In genomic region chr10:18328331-18328908, GRCm38 (mm10) we compare ENCODE assay signal across 11 mouse cellular contexts. TPM values are rescaled to one million over a fixed set of nuclear protein-coding genes. Genes with fewer than 3 reads are reported as not detected.
DNase-seq lines count a peak whose midpoint lies in the region; ATAC-seq and TF ChIP-seq lines count a peak whose summit lies in the region.
"Had no signal": no experiment of that assay in that cellular context is flagged by ENCODE, and none has a peak within 500 bp of the region (broad histone marks: within the 10 kb centered on the region; RNA-seq: fewer than 3 reads in every experiment).

No protein-coding gene starts in this region.

- no peak overlapping the region for H3K4me3 ChIP-seq in forebrain, embryonic 10.5 days
- H3K4me3 ChIP-seq in forebrain, embryonic 11.5 days (ENCODE audit: low read depth, low read length): no peak overlapping the region
- H3K4me3 ChIP-seq in intestine, embryonic 14.5 days (ENCODE audit: low read depth, low read length): no peak overlapping the region
- H3K4me3 ChIP-seq in intestine, postnatal 0 days (ENCODE audit: low read depth, low read length): no peak overlapping the region
- H3K4me3 ChIP-seq in hindbrain, embryonic 14.5 days (replicated peaks; ENCODE audit: low read length): no peak overlapping the region
- H3K4me3 ChIP-seq in midbrain, embryonic 16.5 days (ENCODE audit: low read depth, low read length): no peak overlapping the region

- no peak for DNase-seq in forebrain, embryonic 10.5 days (ENCODE audit: extremely low spot score, low spot score)
- DNase-seq in forebrain, embryonic 11.5 days (ENCODE audit: low spot score): no peak
- DNase-seq in intestine, embryonic 14.5 days (ENCODE audit: low spot score): no peak
- no peak for DNase-seq in hindbrain, embryonic 14.5 days (ENCODE audit: low spot score)
- no peak for DNase-seq in embryo, embryonic 11 days
- no peak for DNase-seq in layer of hippocampus, postnatal 25 days (ENCODE audit: extremely low spot score in 1 of 2, low spot score in 1 of 2)
- DNase-seq: cerebellum, adult 2 months; kidney, adult 18-20 months; thymus, postnatal 25 days had no signal

- H3K4me2 ChIP-seq in forebrain, embryonic 11.5 days (ENCODE audit: low read depth, low read length, severe bottlenecking): no peak overlapping the region
- no peak overlapping the region for H3K4me2 ChIP-seq in intestine, embryonic 14.5 days (ENCODE audit: low read length)
- H3K4me2 ChIP-seq in intestine, postnatal 0 days (replicated peaks; ENCODE audit: low read depth): no peak overlapping the region
- 0 out of 2 replicates have a peak overlapping the region, but pooled peaks have one; percentile 51 for H3K4me2 ChIP-seq in hindbrain, embryonic 14.5 days (replicated peaks)
- peak overlapping the region; percentile 74; the same call in 1 of the 2 replicates for H3K4me2 ChIP-seq in midbrain, embryonic 16.5 days (ENCODE audit: low read length)

- no peak for ATAC-seq in forebrain, embryonic 11.5 days (replicated peaks; ENCODE audit: low FRiP score)
- ATAC-seq in intestine, embryonic 14.5 days (replicated peaks; ENCODE audit: low FRiP score, low TSS enrichment, low read depth): peak; percentile 42; the same call in 1 of the 2 replicates
- no peak for ATAC-seq in intestine, postnatal 0 days
- peak; percentile 34; the same call in 1 of the 2 replicates for ATAC-seq in hindbrain, embryonic 14.5 days (ENCODE audit: low FRiP score)
- ATAC-seq in midbrain, embryonic 16.5 days: peak; percentile 43; the same call in 1 of the 2 replicates

- WGBS in forebrain, embryonic 10.5 days: 45% methylated on average over 5 of the region's 5 CpGs
- WGBS in forebrain, embryonic 11.5 days: 42% methylated on average over 5 of the region's 5 CpGs
- 60% methylated on average over 5 of the region's 5 CpGs for WGBS in intestine, embryonic 14.5 days
- WGBS in intestine, postnatal 0 days: 75% methylated on average over 5 of the region's 5 CpGs
- WGBS in hindbrain, embryonic 14.5 days: 62% methylated on average over 5 of the region's 5 CpGs
- 59% methylated on average over 5 of the region's 5 CpGs for WGBS in midbrain, embryonic 16.5 days

- no peaks in the 10 kb centered on the region for H3K27me3 ChIP-seq in forebrain, embryonic 10.5 days (ENCODE audit: poor library complexity, severe bottlenecking)
- H3K27me3 ChIP-seq in forebrain, embryonic 11.5 days (ENCODE audit: control insufficient read depth, insufficient read depth, low read length): no peaks in the 10 kb centered on the region
- H3K27me3 ChIP-seq in intestine, embryonic 14.5 days (replicated peaks; ENCODE audit: control insufficient read depth, insufficient read depth, low read length): no peaks in the 10 kb centered on the region
- no peaks in the 10 kb centered on the region for H3K27me3 ChIP-seq in intestine, postnatal 0 days (replicated peaks; ENCODE audit: control insufficient read depth, insufficient read depth, low read length)
- no peaks in the 10 kb centered on the region for H3K27me3 ChIP-seq in hindbrain, embryonic 14.5 days (ENCODE audit: control insufficient read depth, insufficient read depth, low read length)
- no peaks in the 10 kb centered on the region for H3K27me3 ChIP-seq in midbrain, embryonic 16.5 days (ENCODE audit: control insufficient read depth, insufficient read depth, low read depth, low read length)

- H3K4me1 ChIP-seq in forebrain, embryonic 10.5 days: peaks cover 58% of the 10 kb centered on the region
- peaks cover 15% of the 10 kb centered on the region; the same call in 1 of the 2 replicates for H3K4me1 ChIP-seq in forebrain, embryonic 11.5 days (replicated peaks; ENCODE audit: control insufficient read depth, insufficient read depth, low read length)
- H3K4me1 ChIP-seq in intestine, embryonic 14.5 days (replicated peaks; ENCODE audit: control insufficient read depth, insufficient read depth, low read length): peaks cover 8% of the 10 kb centered on the region; the same call in 1 of the 2 replicates
- peaks cover 4% of the 10 kb centered on the region for H3K4me1 ChIP-seq in intestine, postnatal 0 days (replicated peaks; ENCODE audit: control insufficient read depth, insufficient read depth, low read length)
- H3K4me1 ChIP-seq in hindbrain, embryonic 14.5 days (replicated peaks; ENCODE audit: control insufficient read depth, insufficient read depth, low read length): peaks cover 6% of the 10 kb centered on the region
- peaks cover 13% of the 10 kb centered on the region for H3K4me1 ChIP-seq in midbrain, embryonic 16.5 days (ENCODE audit: control insufficient read depth, insufficient read depth, low read length)

- no peak overlapping the region for H3K9ac ChIP-seq in forebrain, embryonic 11.5 days (ENCODE audit: low read length)
- H3K9ac ChIP-seq in intestine, embryonic 14.5 days (ENCODE audit: low read length): no peak overlapping the region
- H3K9ac ChIP-seq in intestine, postnatal 0 days (ENCODE audit: low read depth, low read length): no peak overlapping the region
- H3K9ac ChIP-seq in hindbrain, embryonic 14.5 days: no peak overlapping the region
- no peak overlapping the region for H3K9ac ChIP-seq in midbrain, embryonic 16.5 days (ENCODE audit: low read depth, low read length)

- no peaks in the 10 kb centered on the region for H3K9me3 ChIP-seq in forebrain, embryonic 10.5 days
- no peaks in the 10 kb centered on the region for H3K9me3 ChIP-seq in forebrain, embryonic 11.5 days (ENCODE audit: control insufficient read depth, low read length)
- H3K9me3 ChIP-seq in intestine, embryonic 14.5 days (ENCODE audit: control insufficient read depth, low read length): no peaks in the 10 kb centered on the region
- no peaks in the 10 kb centered on the region for H3K9me3 ChIP-seq in intestine, postnatal 0 days (ENCODE audit: control insufficient read depth)
- no peaks in the 10 kb centered on the region for H3K9me3 ChIP-seq in hindbrain, embryonic 14.5 days (ENCODE audit: control insufficient read depth, low read length)
- no peaks in the 10 kb centered on the region for H3K9me3 ChIP-seq in midbrain, embryonic 16.5 days (replicated peaks; ENCODE audit: control insufficient read depth, low read length, poor library complexity, severe bottlenecking)

- peak overlapping the region; percentile 86; the same call in 1 of the 2 replicates for H3K27ac ChIP-seq in forebrain, embryonic 10.5 days
- no peak overlapping the region for H3K27ac ChIP-seq in forebrain, embryonic 11.5 days (ENCODE audit: low read depth, low read length)
- no peak overlapping the region for H3K27ac ChIP-seq in intestine, embryonic 14.5 days (ENCODE audit: low read depth)
- no peak overlapping the region for H3K27ac ChIP-seq in intestine, postnatal 0 days (ENCODE audit: low read depth, low read length)
- no peak overlapping the region for H3K27ac ChIP-seq in hindbrain, embryonic 14.5 days
- H3K27ac ChIP-seq in midbrain, embryonic 16.5 days (ENCODE audit: low read length): no peak overlapping the region

- no peaks in the 10 kb centered on the region for H3K36me3 ChIP-seq in forebrain, embryonic 10.5 days (replicated peaks)
- no peaks in the 10 kb centered on the region for H3K36me3 ChIP-seq in forebrain, embryonic 11.5 days (ENCODE audit: control insufficient read depth, insufficient read depth, low read length)
- no peaks in the 10 kb centered on the region for H3K36me3 ChIP-seq in intestine, embryonic 14.5 days (ENCODE audit: control insufficient read depth, insufficient read depth, low read length)
- H3K36me3 ChIP-seq in intestine, postnatal 0 days (ENCODE audit: control insufficient read depth, insufficient read depth): no peaks in the 10 kb centered on the region
- H3K36me3 ChIP-seq in hindbrain, embryonic 14.5 days (replicated peaks; ENCODE audit: control insufficient read depth, insufficient read depth): no peaks in the 10 kb centered on the region
- H3K36me3 ChIP-seq in midbrain, embryonic 16.5 days (ENCODE audit: control insufficient read depth, insufficient read depth, low read length): no peaks in the 10 kb centered on the region

- no peak for TF ChIP-seq CTCF in intestine, postnatal 0 days (IDR thresholded peaks at IDR 0.05; ENCODE audit: low read depth)

RNA-seq across cellular contexts. Expression of gene Nhsl1, which starts 9.6 kb away (rescaled TPM):
- 11.4 and 11.6 TPM in 2 replicates for polyA plus RNA-seq in forebrain, embryonic 10.5 days (2016; fragmentation: Nextera tagmentation; extraction: Ambion mirVana)
- polyA plus RNA-seq in forebrain, embryonic 11.5 days (2014; fragmentation: Nextera tagmentation; extraction: Ambion mirVana): 13.7 and 16.7 TPM in 2 replicates
- 9.7 and 10.6 TPM in 2 replicates for polyA plus RNA-seq in intestine, embryonic 14.5 days (2014; fragmentation: Nextera tagmentation; extraction: Ambion mirVana)
- 11.9 and 12.5 TPM in 2 replicates for polyA plus RNA-seq in intestine, postnatal 0 days (2015; fragmentation: Nextera tagmentation; extraction: Ambion mirVana)
- 17.7 and 17.8 TPM in 2 replicates for polyA plus RNA-seq in hindbrain, embryonic 14.5 days (2014; fragmentation: Nextera tagmentation; extraction: Ambion mirVana)
- polyA plus RNA-seq in midbrain, embryonic 16.5 days (2015; fragmentation: Nextera tagmentation; extraction: Ambion mirVana): 9.2 and 11.5 TPM in 2 replicates
- total RNA-seq in layer of hippocampus, postnatal 25 days (2021): 10 to 100 TPM; 48.9 to 49.6 TPM

Comparison
In these comparisons a context has a peak if more than half of its experiments do, and no peak if none do; other contexts are left out.
1. ATAC-seq: peak in intestine, embryonic 14.5 days (single experiment), hindbrain, embryonic 14.5 days (single experiment) and midbrain, embryonic 16.5 days (single experiment); none in forebrain, embryonic 11.5 days (single experiment) and intestine, postnatal 0 days (single experiment).
2. H3K4me2 ChIP-seq: peak in hindbrain, embryonic 14.5 days (single experiment) and midbrain, embryonic 16.5 days (single experiment); none in forebrain, embryonic 11.5 days (single experiment), intestine, embryonic 14.5 days (single experiment) and intestine, postnatal 0 days (single experiment).